Mouse (Mus musculus): ENCODE measurements at regions not wholly inside any gene's neighbourhood (a gene's known extent, or its start where the extent isn't known, plus 50 kb on each side); places are given as distances from the start of the nearest gene placed in this dataset.

GRCm38 (mm10) chr10:124733103-124733502 lies 656.2 kb downstream of the Slc16a7 start:
- TF ChIP-seq CTCF (conservative IDR thresholded peaks at IDR 0.05; ENCODE audit: low read length), result no peak
- no peak for TF ChIP-seq POU5F1 (IDR thresholded peaks at IDR 0.05; ENCODE audit: borderline replicate concordance, low read length)

All from E14TG2a.4 (cell line).